Mouse (Mus musculus) spleen, adult 12 weeks (tissue): ENCODE results near the gene Gm12790.
"Not testable (repeated sequence)": the region's sequence is repeated elsewhere in the genome, so short reads cannot be mapped to it uniquely, and the experiment has no call there.

ENCODE experiments used
- DNase-seq: peaks from one replicate; pipeline ENCODE4 v3.0.0; 2022; ENCODE audit warnings: low spot score

Gene Gm12790

DNA sequence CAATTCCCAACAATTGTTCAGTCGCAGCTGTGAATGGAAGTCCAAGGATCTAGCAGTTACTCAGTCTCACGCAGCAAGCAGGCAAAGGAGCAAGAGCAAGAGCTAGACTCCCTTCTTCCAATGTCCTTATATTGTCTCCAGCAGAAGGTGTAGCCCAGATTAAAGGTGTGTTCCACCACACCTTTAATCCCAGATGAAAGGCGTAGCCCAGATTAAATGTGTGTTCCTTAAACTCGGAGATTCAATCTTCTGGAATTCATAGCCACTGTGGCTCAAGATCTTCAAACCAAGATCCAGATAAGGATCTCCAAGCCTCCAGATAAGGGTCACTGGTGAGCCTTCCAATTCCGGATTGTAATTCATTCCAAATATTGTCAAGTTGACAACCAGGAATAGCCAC, at the start of gene Gm12790:
Gm12790 (minus strand) TSS at position 101 of the 400 bp plus-strand sequence.
- DNase-seq: not testable (repeated sequence)

DNA sequence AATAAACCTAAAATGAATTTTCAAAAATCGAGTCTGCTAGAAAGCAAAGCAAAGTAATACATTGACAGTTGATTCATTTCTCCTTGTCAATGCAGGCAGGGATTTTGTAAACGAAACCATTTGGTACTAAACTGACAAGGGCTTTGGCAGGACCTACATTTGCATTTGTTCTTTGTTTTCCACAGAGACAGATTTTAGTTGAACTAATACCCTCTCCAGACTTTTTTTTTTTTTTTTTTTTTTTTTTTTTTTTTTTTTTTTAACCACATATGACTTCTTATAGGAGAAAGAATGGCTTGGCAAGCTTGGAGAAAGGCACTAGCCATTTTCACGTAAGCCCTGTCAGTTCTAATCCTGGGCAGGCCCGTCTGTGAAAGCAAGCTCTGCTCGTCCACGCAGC, 45.8 kb upstream of the Gm12790 start:
- DNase-seq: no peak

DNA sequence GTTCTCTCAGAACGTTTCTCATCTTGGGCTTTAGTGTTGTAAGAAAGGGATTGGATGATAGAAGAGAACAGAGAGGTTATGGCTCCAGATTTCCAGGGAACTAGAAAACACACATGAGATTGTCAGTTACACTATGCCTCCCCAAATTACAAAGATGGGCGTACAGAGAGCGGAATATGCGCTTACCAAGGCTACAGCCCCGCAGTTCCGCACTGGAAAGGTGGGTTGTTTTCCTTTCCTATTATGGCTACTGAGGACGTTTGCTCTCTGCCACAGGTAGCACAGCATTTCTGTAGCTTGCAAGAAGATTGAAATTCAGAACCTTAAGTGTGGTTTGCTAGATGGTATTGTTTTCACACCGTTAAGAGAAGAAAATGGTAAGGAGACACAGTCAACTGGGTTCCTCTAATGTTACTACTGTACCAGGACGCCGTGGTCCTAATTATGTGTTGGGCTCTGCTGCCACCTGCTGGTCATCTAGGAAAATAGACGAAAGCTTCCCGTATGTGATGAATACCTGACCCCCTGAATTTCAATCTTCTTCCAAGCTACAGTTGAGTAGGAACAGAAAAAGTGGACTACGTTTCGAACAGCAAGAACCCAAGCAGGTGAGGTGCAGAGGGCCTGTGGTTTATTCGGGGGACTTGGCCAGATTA, 17.5 kb upstream of the Gm12790 start:
- no peak for DNase-seq

DNA sequence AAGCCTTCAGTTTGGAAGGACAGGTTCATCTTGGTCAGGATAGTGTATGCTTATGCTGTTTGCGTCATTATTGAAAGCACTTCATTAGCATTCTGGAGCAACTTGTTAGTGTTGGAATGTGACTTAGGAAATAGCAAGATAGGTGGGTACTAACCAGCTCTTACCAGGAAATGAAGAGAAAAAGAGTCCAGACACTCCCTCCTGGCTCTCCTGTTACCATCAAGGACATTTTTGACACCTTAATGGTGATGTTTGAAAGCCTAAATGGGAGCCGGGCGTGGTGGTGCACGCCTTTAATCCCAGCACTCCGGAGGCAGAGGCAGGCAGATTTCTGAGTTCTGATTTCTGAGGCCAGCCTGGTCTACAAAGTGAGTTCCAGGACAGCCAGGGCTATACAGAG, 16.6 kb upstream of the Gm12790 start:
- DNase-seq: no peak

DNA sequence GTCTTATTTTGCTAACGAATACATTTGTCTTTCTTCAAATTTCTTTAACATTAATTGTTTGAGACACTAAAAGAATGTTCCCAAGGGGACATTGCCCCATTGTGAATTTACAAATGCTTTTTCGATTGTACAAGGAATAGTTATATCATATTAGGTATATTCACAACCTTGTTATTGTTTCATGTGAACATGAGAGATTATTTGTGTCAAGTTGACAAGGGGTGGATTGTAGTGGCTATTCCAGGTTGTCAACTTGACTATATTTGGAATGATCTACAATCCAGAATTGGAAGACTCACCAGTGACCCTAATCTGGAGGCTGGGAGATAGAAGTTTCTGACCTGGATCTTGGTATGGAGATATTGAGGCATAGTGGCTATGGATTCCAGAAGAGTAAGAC, 5.5 kb upstream of the Gm12790 start, which contains the start of gene Gm12789:
Gm12789 (plus strand) TSS at position 301 of the 400 bp plus-strand sequence.
- DNase-seq: not testable (repeated sequence)

DNA sequence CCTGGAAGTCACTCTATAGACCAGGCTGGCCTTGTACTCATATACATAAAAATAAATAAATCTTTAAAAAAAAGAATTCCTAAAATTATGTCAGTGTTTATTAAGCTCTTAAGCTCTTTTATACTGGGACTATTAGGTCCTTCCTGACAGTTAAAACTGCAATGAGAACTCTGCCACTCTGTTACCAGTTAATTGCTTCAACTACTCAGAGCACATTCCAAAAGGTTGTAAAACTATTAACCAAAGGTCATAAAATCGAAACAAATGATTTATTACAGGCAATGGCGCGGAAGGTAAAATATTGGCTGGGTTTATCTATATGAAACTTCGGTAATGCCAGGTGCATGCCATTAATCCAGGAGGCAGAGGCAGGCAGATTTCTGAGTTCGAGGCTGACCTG, 4.8 kb upstream of the Gm12790 start:
- no peak for DNase-seq

DNA sequence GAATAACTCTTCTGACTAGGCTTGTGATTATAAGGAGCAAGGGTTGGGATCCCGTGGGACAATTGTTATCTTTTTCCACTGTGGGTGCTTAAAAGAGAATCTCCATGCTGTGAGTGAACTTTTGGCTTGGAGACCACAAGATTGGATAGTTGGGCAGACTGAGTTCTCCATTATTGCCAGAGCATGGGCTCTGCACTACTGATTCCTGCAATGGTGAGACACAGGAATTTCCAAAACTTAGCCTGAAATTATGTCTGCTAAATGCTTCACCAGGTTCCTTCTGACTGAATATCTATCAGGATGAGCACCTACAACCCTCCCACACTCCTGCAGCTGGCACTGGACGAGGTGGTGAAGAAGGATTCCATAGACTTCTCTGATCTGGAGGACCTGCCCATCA, 40.7 kb downstream of the Gm12790 start, which contains the start of gene Gm12794:
Gm12794 (plus strand) TSS at position 301 of the 400 bp plus-strand sequence.
- DNase-seq: not testable (repeated sequence)
